Mouse (Mus musculus): ENCODE results near the gene Pgap1. TPM values are rescaled to one million over a fixed set of nuclear protein-coding genes. Genes with fewer than 3 reads are reported as not detected.

Pgap1 gene
- polyA plus RNA-seq (2014; fragmentation: Nextera tagmentation; extraction: Ambion mirVana), result 39.7 and 41.3 TPM in 2 replicates

DNA sequence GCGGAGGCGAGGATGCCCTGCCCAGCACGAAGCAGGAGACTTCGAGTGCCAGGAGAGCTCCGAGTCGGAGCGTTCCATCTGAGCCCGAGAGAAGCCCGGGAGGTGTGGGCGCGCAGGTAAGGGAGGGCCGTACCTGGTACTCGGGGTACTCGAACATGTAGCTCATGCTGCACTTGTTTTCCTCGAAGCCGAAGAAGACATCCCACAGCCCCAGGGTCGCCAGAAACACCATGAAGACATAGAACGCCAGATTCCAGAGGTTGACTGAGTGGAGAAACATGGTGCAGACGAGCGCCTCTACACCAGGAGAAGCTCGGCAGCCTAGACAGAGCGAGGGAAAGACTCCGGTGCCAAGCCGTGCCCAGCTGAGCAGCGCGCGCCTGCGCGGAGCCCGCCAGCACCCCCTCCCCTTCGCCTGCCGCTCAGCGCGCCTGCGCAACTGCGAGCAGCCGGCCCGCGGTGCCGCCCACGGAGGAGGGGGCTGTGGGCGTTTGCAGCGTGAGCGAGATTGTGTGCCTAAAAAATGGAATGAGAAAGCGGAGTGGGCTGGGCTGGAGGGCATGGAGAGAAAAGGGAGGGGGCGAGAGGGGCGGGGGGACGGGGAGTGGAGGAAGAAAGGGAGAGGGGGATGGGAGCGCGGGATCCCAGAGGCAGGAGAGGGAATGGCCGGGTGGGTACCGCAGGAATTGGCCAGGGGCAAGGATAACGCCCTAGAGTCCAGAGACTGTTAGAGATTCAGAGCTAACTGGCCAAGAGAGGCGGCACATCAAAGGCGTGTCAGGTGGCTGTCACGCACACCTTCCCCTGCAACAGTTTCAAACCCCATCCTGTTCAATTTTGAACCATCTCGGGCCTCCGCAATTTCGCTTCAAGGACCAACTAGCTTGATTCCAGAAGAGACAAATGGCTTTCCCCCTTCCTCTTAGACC, at the start of gene Pgap1:
Pgap1 (minus strand) TSS at position 384 of the 929 bp plus-strand sequence.
- H3K9ac ChIP-seq, result peak within 1 kb of the TSS; percentile 83
- H3K27me3 ChIP-seq (ENCODE audit: control insufficient read depth, insufficient read depth, low read length), result no peaks in the 10 kb centered on the region
- peak within 1 kb of the TSS; percentile 72 for H3K4me2 ChIP-seq (replicated peaks)
- peaks cover 17% of the 10 kb centered on the region for H3K4me1 ChIP-seq (replicated peaks; ENCODE audit: control insufficient read depth, insufficient read depth, low read length)
- no peaks in the 10 kb centered on the region for H3K9me3 ChIP-seq (ENCODE audit: control insufficient read depth, low read length)
- ATAC-seq (ENCODE audit: low FRiP score) (peak; percentile 99), DNase-seq (ENCODE audit: low spot score) (peak; percentile 97)
- H3K4me3 ChIP-seq (replicated peaks; ENCODE audit: low read length), result peak within 1 kb of the TSS; percentile 80
- peak within 1 kb of the TSS; percentile 95 for H3K27ac ChIP-seq
- no peaks in the 10 kb centered on the region for H3K36me3 ChIP-seq (replicated peaks; ENCODE audit: control insufficient read depth, insufficient read depth)
- under 1% methylated on average over 57 of the region's 59 CpGs for WGBS

DNA sequence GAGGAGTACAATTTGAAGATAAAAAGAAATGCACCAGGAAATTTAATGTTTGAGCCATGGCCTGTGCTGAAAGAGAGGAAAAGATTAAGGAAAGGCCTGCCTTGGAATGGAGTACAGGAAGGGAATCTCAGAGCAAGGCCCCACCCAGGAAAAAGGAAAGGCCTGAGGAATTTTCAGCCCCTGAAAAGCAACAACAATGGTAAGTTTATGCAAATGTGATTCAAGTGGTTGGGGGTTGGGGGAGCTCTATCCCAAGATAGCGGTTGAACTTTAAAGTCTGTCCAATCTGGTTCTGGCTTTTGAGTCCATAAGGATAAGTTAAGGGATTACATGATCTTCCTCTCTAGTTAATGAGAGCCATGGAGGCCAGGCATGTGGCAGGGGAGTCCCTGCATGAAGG, 49.5 kb upstream of the Pgap1 start:
- no peak overlapping the region for H3K4me3 ChIP-seq (replicated peaks; ENCODE audit: low read length)
- ATAC-seq (ENCODE audit: low FRiP score), result no peak
- WGBS, result 88% methylated on average over 1 of the region's 1 CpGs

DNA sequence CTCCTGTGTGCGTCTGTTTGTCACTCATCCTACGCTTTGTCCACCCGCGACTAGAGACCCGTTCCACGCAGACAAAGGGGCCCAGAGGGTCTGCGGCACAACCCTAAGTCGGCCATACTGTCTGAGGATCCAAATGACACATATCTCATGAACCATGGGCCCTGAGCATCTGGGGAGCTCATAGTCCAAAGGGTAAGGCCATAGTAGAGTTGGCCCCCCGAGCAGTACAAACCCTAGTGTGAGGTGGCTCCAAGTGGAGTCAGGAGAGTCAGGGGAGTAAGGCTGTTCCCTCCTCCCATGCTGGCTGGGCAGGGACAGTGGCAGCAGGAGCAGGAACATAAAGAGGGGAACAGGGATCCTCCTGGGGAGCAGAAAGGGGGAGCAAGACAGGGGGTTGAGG, 44.2 kb upstream of the Pgap1 start:
- WGBS, result 94% methylated on average over 9 of the region's 9 CpGs
- H3K27ac ChIP-seq, result no peak overlapping the region
- DNase-seq (ENCODE audit: low spot score) (no peak), ATAC-seq (ENCODE audit: low FRiP score) (no peak)
- H3K4me1 ChIP-seq (replicated peaks; ENCODE audit: control insufficient read depth, insufficient read depth, low read length), result no peaks in the 10 kb centered on the region
- H3K9me3 ChIP-seq (ENCODE audit: control insufficient read depth, low read length), result peaks cover 5% of the 10 kb centered on the region; the same call in 1 of the 2 replicates
- no peaks in the 10 kb centered on the region for H3K36me3 ChIP-seq (replicated peaks; ENCODE audit: control insufficient read depth, insufficient read depth)
- no peak overlapping the region for H3K4me3 ChIP-seq (replicated peaks; ENCODE audit: low read length)
- no peaks in the 10 kb centered on the region for H3K27me3 ChIP-seq (ENCODE audit: control insufficient read depth, insufficient read depth, low read length)
- H3K9ac ChIP-seq, result no peak overlapping the region
- H3K4me2 ChIP-seq (replicated peaks), result no peak overlapping the region

More for the DNA sequence above, 49.5 kb upstream of the Pgap1 start:
- H3K27me3 ChIP-seq (ENCODE audit: control insufficient read depth, insufficient read depth, low read length), result no peaks in the 10 kb centered on the region
- H3K36me3 ChIP-seq (replicated peaks; ENCODE audit: control insufficient read depth, insufficient read depth), result no peaks in the 10 kb centered on the region
- no peak overlapping the region for H3K4me2 ChIP-seq (replicated peaks)
- H3K4me1 ChIP-seq (replicated peaks; ENCODE audit: control insufficient read depth, insufficient read depth, low read length), result no peaks in the 10 kb centered on the region
- DNase-seq (ENCODE audit: low spot score), result no peak
- no peak overlapping the region for H3K27ac ChIP-seq
- no peaks in the 10 kb centered on the region for H3K9me3 ChIP-seq (ENCODE audit: control insufficient read depth, low read length)
- H3K9ac ChIP-seq, result no peak overlapping the region

DNA sequence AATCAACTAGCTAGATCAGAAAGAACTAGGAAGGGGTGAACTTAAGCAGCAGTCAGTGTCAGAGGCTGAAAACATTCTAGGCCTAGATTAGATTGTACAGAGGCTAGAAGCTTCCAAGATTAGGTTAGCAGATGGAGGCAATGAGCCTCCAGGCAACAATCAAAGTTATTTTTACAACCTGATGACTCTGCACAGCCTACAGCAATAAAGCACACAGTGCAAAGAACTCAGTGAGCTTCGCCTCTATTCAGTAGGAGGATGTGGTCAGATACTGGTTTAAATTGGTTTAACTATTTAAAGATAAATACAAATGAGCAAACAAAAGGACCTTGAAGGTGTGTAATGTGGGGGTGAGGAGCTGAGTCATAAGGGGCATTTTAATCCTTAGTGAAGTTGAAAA, 42.8 kb upstream of the Pgap1 start:
- Histone ChIP-seq H3K36me3 (replicated peaks; ENCODE audit: control insufficient read depth, insufficient read depth) (no peaks in the 10 kb centered on the region), H3K9ac (no peak overlapping the region), H3K4me1 (replicated peaks; ENCODE audit: control insufficient read depth, insufficient read depth, low read length) (no peaks in the 10 kb centered on the region), H3K27ac (no peak overlapping the region), H3K4me2 (replicated peaks) (no peak overlapping the region), H3K27me3 (ENCODE audit: control insufficient read depth, insufficient read depth, low read length) (no peaks in the 10 kb centered on the region), H3K9me3 (ENCODE audit: control insufficient read depth, low read length) (peaks cover 5% of the 10 kb centered on the region; the same call in 1 of the 2 replicates), H3K4me3 (replicated peaks; ENCODE audit: low read length) (no peak overlapping the region)
- ATAC-seq (ENCODE audit: low FRiP score) (no peak), DNase-seq (ENCODE audit: low spot score) (no peak)
- 95% methylated on average over 1 of the region's 1 CpGs for WGBS

DNA sequence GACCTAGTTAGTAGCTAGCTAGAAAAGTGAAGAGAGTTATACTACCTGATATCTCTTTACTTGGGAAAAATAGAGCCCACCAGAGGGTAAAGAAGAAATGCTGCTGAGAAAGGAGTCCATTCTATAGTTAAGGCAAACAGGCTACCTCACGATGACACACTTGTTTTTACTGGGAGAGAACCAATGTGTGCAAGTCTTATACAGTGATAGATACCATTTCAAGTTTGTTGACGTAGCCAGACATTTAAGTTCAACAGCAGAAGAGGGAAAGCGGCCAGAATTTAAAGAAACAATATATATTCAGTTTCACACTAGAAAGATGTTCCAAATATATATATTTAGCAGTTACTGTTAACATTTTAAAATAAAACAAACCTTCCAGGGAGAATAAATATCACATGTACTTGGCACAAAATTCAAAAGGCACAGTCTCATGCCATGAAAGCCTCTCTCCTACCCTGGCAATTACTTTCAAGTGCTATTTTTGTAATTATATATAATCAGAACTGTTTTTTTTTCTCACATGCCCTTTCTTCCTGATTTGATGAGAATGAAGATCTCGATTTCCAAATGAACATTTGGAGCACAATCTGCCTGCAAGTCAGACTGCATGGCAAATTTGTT, 40.2 kb upstream of the Pgap1 start:
- H3K4me3 ChIP-seq (replicated peaks; ENCODE audit: low read length), result no peak overlapping the region
- 89% methylated on average over 4 of the region's 4 CpGs for WGBS
- no peaks in the 10 kb centered on the region for H3K27me3 ChIP-seq (ENCODE audit: control insufficient read depth, insufficient read depth, low read length)
- no peaks in the 10 kb centered on the region for H3K36me3 ChIP-seq (replicated peaks; ENCODE audit: control insufficient read depth, insufficient read depth)
- ATAC-seq (ENCODE audit: low FRiP score) (no peak), DNase-seq (ENCODE audit: low spot score) (no peak)
- H3K4me1 ChIP-seq (replicated peaks; ENCODE audit: control insufficient read depth, insufficient read depth, low read length), result no peaks in the 10 kb centered on the region
- H3K4me2 ChIP-seq (replicated peaks), result no peak overlapping the region
- no peak overlapping the region for H3K27ac ChIP-seq
- no peak overlapping the region for H3K9ac ChIP-seq
- peaks cover 5% of the 10 kb centered on the region; the same call in 1 of the 2 replicates for H3K9me3 ChIP-seq (ENCODE audit: control insufficient read depth, low read length)

DNA sequence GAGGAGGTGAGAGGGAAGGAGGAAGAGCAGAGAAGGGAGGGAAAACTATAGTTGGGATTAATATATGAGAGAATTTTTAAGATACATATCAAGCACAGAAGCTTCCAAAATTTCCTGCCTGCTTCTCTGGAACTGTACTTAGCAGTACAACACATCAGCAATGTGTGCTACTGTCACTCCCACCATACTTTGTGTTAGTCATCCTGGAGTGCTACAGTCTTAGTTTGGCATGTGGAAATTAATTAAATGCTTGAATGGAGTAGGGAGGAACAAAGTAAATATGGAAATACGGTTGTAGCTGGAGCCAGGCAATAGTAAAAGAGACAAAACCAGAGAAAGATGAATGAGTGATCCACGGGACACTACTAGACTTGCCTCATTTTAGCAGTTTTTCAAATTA, 38.7 kb upstream of the Pgap1 start:
- no peak overlapping the region for H3K27ac ChIP-seq
- no peak overlapping the region for H3K4me3 ChIP-seq (replicated peaks; ENCODE audit: low read length)
- H3K36me3 ChIP-seq (replicated peaks; ENCODE audit: control insufficient read depth, insufficient read depth), result no peaks in the 10 kb centered on the region
- peaks cover 5% of the 10 kb centered on the region; the same call in 1 of the 2 replicates for H3K9me3 ChIP-seq (ENCODE audit: control insufficient read depth, low read length)
- H3K4me1 ChIP-seq (replicated peaks; ENCODE audit: control insufficient read depth, insufficient read depth, low read length), result no peaks in the 10 kb centered on the region
- no peak for ATAC-seq (ENCODE audit: low FRiP score)
- no peak for DNase-seq (ENCODE audit: low spot score)
- 88% methylated on average over 2 of the region's 2 CpGs for WGBS
- no peak overlapping the region for H3K9ac ChIP-seq
- H3K4me2 ChIP-seq (replicated peaks), result no peak overlapping the region
- H3K27me3 ChIP-seq (ENCODE audit: control insufficient read depth, insufficient read depth, low read length), result no peaks in the 10 kb centered on the region

DNA sequence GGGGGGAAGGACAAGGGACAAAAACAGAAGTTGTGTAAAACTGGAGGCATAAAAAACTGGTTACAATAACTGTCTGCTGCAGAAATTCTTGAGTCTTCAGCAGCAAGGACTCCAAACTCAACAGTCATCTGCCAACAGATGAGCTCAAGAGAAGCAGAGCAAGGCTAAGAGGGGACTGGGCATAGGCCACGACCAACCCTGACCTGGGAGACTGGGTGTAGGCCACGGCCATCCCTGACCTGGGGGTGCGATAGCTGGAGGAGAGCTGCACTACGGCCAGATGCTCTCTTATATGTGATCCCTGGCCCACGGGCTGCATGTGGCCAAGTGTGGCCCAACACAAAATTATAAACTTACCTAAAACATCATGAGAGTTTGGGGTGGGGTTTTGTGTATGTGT, 29.6 kb upstream of the Pgap1 start:
- H3K9ac ChIP-seq, result no peak overlapping the region
- H3K27me3 ChIP-seq (ENCODE audit: control insufficient read depth, insufficient read depth, low read length), result no peaks in the 10 kb centered on the region
- no peak overlapping the region for H3K4me3 ChIP-seq (replicated peaks; ENCODE audit: low read length)
- H3K9me3 ChIP-seq (ENCODE audit: control insufficient read depth, low read length), result no peaks in the 10 kb centered on the region
- peaks cover 8% of the 10 kb centered on the region; the same call in 1 of the 2 replicates for H3K4me1 ChIP-seq (replicated peaks; ENCODE audit: control insufficient read depth, insufficient read depth, low read length)
- no peaks in the 10 kb centered on the region for H3K36me3 ChIP-seq (replicated peaks; ENCODE audit: control insufficient read depth, insufficient read depth)
- H3K27ac ChIP-seq, result no peak overlapping the region
- no peak overlapping the region for H3K4me2 ChIP-seq (replicated peaks)
- WGBS, result 93% methylated on average over 5 of the region's 5 CpGs
- ATAC-seq (ENCODE audit: low FRiP score) (no peak), DNase-seq (ENCODE audit: low spot score) (no peak)

DNA sequence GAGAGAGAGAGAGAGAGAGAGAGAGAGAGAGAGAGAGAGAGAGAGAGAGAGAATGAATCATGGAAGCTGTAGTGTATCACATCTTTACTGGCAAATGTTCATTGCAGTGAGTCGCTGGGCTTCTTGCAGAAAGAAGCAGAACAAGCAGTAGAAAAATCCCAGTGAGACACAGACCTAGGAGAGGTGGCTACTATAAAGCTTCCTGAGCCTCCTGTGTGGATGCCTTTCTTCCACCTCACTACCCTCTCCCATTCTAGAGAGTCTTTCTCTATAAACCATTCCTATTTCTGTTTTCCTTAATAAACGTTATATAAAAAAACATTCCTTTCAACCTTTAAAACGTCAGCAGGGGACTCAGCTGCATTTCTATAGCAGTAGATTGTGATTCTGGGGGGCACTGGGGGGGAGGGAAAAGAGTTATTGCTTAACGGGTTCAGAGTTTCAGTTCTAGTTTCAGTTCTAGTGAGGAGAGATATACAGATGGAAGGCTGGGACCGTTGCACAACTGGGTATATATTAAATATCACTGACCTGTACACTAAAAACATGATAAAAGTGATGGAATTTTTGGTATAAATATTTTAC, 28.6 kb upstream of the Pgap1 start:
- H3K27ac ChIP-seq, result no peak overlapping the region
- H3K4me2 ChIP-seq (replicated peaks), result no peak overlapping the region
- 47% methylated on average over 5 of the region's 5 CpGs for WGBS

DNA sequence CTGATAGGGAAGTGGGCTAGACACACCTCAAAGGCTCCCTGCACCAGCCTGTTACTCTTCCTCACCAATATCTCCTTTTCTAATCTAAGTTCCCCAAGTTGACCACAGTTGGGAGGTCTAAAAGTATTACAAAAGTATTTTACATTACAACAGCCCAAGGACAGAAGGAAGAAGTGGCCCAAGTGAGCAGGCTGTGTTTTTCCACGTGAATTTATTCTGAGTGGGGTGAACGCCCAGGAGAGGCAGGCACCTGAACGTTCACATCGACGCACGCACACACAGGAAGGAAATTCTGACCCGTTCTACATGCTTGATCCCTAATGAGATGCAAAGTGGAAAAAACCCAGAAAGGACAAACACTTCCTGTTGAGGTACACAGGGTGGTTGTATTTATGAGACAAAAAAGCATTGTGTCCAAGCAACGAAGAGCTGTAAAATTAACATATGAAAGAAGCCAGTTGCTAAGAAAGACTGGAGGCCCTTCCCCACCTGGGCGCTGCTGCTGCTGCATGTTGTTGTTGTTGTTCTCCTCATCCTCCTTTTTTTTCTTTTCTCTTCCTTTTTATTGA, 27.9 kb upstream of the Pgap1 start:
- H3K9ac ChIP-seq, result no peak overlapping the region
- H3K9me3 ChIP-seq (ENCODE audit: control insufficient read depth, low read length), result no peaks in the 10 kb centered on the region
- DNase-seq (ENCODE audit: low spot score) (no peak), ATAC-seq (ENCODE audit: low FRiP score) (peak; percentile 53; the same call in 1 of the 2 replicates)
- peaks cover 8% of the 10 kb centered on the region; the same call in 1 of the 2 replicates for H3K4me1 ChIP-seq (replicated peaks; ENCODE audit: control insufficient read depth, insufficient read depth, low read length)
- no peak overlapping the region; the same call in 1 of the 2 replicates for H3K4me2 ChIP-seq (replicated peaks)
- H3K27ac ChIP-seq, result no peak overlapping the region
- no peaks in the 10 kb centered on the region for H3K36me3 ChIP-seq (replicated peaks; ENCODE audit: control insufficient read depth, insufficient read depth)
- H3K4me3 ChIP-seq (replicated peaks; ENCODE audit: low read length), result no peak overlapping the region
- H3K27me3 ChIP-seq (ENCODE audit: control insufficient read depth, insufficient read depth, low read length), result no peaks in the 10 kb centered on the region
- 8% methylated on average over 9 of the region's 9 CpGs for WGBS

More for the DNA sequence above, 28.6 kb upstream of the Pgap1 start:
- Histone ChIP-seq H3K4me3 (replicated peaks; ENCODE audit: low read length) (no peak overlapping the region), H3K27me3 (ENCODE audit: control insufficient read depth, insufficient read depth, low read length) (no peaks in the 10 kb centered on the region), H3K9ac (no peak overlapping the region), H3K4me1 (replicated peaks; ENCODE audit: control insufficient read depth, insufficient read depth, low read length) (peaks cover 8% of the 10 kb centered on the region; the same call in 1 of the 2 replicates), H3K9me3 (ENCODE audit: control insufficient read depth, low read length) (no peaks in the 10 kb centered on the region), H3K36me3 (replicated peaks; ENCODE audit: control insufficient read depth, insufficient read depth) (no peaks in the 10 kb centered on the region)
- ATAC-seq (ENCODE audit: low FRiP score) (no peak), DNase-seq (ENCODE audit: low spot score) (no peak)

Data from hindbrain, embryonic 14.5 days (tissue).